Mouse (Mus musculus) neural tube, embryonic 12.5 days (tissue): ENCODE results near the gene Cyb561d1. TPM values are rescaled to one million over a fixed set of nuclear protein-coding genes. Genes with fewer than 3 reads are reported as not detected.

Source experiments
- ATAC-seq: fragments of 200-750 bp; cut with Nextera tagmentation; 2 replicates; pipeline ENCODE4 v1.8.0; 2017; ENCODE audit warnings: low read depth, mild to moderate bottlenecking, moderate TSS enrichment, moderate library complexity; ENCODE audit not compliant: low FRiP score
- H3K27ac ChIP-seq: fragments of 300-500 bp; sonication (generic); 2 replicates; pipeline ENCODE4 v1.5.1; 2016
- H3K27me3 ChIP-seq: fragments of 300-500 bp; sonication (generic); replicated peaks from 2 replicates; pipeline ENCODE4 v1.6.1; 2016; ENCODE audit warnings: mild to moderate bottlenecking
- H3K36me3 ChIP-seq: fragments of 300-500 bp; sonication (generic); 2 replicates; pipeline ENCODE4 v1.6.1; 2016; ENCODE audit warnings: mild to moderate bottlenecking
- H3K4me1 ChIP-seq: fragments of 300-500 bp; sonication (generic); 2 replicates; pipeline ENCODE4 v1.6.1; 2016
- H3K4me2 ChIP-seq: fragments of 300-500 bp; sonication (generic); replicated peaks from 2 replicates; pipeline ENCODE4 v1.6.1; 2016; ENCODE audit warnings: mild to moderate bottlenecking
- H3K4me3 ChIP-seq: fragments of 300-500 bp; sonication (generic); 2 replicates; pipeline ENCODE4 v1.5.1; 2016
- H3K9ac ChIP-seq: fragments of 300-500 bp; sonication (generic); 2 replicates; pipeline ENCODE4 v1.6.1; 2016; ENCODE audit warnings: mild to moderate bottlenecking
- H3K9me3 ChIP-seq: fragments of 300-500 bp; sonication (generic); 2 replicates; pipeline ENCODE4 v1.6.1; 2016; ENCODE audit warnings: mild to moderate bottlenecking
- WGBS: fragments of 180-500 bp; shearing (Covaris S2); methylation state at CpG from one replicate; pipeline ENCODE4 v1.1.7; 2016; 5-methylcytosine and 5-hydroxymethylcytosine counted together
- polyA plus RNA-seq: library from polyadenylated mRNA; unstranded; fragments of >200 nt; fragmentation: Nextera tagmentation; extraction: Ambion mirVana; gene quantifications from 2 replicates; pipeline ENCODE4 v1.2.1, GENCODE M21; 2016

Cyb561d1 gene
- polyA plus RNA-seq, 1 experiment from 2014 or later, result 6.0 TPM

DNA sequence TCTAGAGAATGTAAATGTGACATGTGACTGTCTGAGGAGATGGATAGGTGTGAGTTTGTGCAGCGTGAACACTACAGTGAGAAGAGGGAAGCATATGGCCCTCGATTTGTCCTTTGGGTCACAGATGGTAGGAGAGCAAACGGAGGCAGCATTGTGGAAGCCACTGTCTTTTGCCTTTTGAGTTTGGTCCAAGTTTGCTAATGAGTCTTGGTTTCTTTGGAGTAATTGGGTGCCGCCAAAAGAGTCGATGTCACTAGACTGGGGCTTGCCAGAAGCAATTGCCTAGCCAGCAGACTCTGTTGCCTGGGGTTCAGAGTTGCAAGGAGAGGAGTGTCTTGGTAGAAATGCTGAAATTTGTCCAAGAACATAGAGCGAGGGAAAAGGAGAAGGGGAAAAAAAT is 10.8 kb upstream of the Cyb561d1 start:
- Histone ChIP-seq H3K4me2 (peak overlapping the region; percentile 81; the same call in 1 of the 2 replicates), H3K4me1 (peaks cover 20% of the 10 kb centered on the region), H3K9me3 (no peaks in the 10 kb centered on the region), H3K36me3 (peaks cover 15% of the 10 kb centered on the region), H3K27ac (no peak overlapping the region), H3K9ac (no peak overlapping the region), H3K27me3 (no peaks in the 10 kb centered on the region), H3K4me3 (no peak overlapping the region)
- ATAC-seq, result no peak
- WGBS, result 81% methylated on average over 6 of the region's 6 CpGs

DNA sequence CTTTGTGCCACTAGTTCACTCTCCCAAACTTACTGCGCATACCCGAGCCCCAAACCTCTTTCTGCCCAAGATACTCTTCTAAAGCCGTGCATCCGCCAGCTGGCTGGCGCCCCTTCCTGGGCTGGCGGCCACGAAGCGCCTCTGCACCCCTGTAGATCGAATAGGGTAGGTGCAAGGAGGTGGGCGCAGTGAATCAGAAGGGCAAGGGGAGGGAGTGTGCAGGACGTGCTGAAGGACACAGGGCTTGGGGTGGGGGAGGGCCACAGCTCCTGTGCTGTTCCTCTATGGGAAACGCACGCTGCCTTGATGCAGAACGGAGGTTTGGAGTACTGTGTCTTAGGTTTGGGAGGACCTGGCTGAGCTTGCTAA is 9.7 kb upstream of the Cyb561d1 start, which contains the start of gene Atxn7l2:
Gene Atxn7l2, minus strand, starts transcription at position 164 of the 369 bp plus-strand sequence.
- Histone ChIP-seq H3K27ac (peak within 1 kb of the TSS; percentile 81), H3K9ac (peak within 1 kb of the TSS; percentile 83), H3K4me3 (peak within 1 kb of the TSS; percentile 65), H3K27me3 (no peaks in the 10 kb centered on the region), H3K9me3 (no peaks in the 10 kb centered on the region), H3K4me1 (peaks cover 20% of the 10 kb centered on the region), H3K36me3 (peaks cover 26% of the 10 kb centered on the region), H3K4me2 (peak within 1 kb of the TSS; percentile 81)
- ATAC-seq, result peak; percentile 90
- WGBS, result under 1% methylated on average over 14 of the region's 14 CpGs

DNA sequence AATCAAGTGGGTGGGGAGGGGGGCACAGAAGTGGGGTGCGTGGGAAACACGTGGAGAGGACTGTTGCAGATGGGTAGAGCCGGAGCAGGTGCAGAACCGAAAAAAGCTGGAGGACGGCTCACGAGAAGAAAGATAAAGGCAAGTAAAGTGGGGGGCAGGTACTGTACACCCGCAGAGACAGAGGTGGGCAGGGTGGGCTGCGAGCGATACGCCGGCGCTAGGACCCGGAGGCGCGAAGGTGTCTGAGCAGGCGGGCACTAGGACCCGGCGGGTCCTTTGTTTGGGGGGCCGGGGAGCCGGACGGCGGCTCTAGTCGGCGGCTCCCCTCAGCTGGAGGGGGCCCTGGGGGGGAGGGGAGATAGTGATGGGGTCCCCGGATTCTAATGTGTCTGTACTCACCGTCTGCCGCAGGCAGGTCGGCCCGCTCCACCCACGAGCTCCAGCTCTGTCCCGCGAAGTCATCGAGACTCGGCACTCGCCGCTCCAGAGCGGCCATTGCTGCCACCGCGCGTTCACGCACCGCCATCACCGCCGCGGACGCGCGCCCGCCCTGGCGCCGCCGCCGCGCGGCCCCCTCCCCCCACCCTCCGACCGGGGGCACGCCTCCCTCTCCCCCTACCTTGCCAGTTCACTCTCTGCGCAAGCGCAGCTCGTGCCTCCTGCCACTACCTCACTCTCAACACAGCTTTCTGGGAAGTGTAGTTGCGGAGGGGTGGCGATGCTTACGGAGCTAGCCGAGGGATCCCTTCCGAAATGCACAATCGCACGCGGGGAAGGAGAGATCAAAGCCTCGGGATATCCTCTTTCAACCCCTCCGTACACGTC is 9.1 kb upstream of the Cyb561d1 start:
- WGBS, result under 1% methylated on average over 71 of the region's 72 CpGs
- H3K27ac ChIP-seq, result peak overlapping the region; percentile 81
- no peaks in the 10 kb centered on the region for H3K27me3 ChIP-seq
- H3K36me3 ChIP-seq, result peaks cover 32% of the 10 kb centered on the region
- peak overlapping the region; percentile 83 for H3K9ac ChIP-seq
- H3K4me2 ChIP-seq, result peak overlapping the region; percentile 81
- peak overlapping the region; percentile 65 for H3K4me3 ChIP-seq
- peak; percentile 96 for ATAC-seq
- peaks cover 20% of the 10 kb centered on the region for H3K4me1 ChIP-seq
- no peaks in the 10 kb centered on the region for H3K9me3 ChIP-seq

DNA sequence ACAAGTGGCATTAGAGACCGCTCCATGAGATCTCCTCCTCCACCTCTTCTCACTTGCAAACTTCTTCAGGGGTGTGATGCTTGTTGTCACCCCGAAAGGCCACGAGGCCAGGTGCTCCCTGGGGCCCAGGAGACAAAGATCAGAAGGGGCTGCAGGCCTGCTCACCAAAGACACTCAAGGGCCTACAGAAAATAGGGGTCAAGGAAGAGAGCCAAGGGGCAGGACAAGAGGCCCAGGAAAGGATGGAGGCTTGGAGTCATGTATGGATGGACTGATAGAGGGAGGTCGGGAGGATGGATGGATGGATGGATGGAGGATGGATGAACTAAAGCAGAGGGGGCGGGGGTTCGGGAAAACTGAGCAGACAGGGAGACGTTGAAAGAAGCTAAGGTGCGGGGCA is 8.5 kb upstream of the Cyb561d1 start:
- H3K27me3 ChIP-seq, result no peaks in the 10 kb centered on the region
- H3K27ac ChIP-seq, result peak overlapping the region; percentile 81; the same call in 1 of the 2 replicates
- H3K4me2 ChIP-seq, result peak overlapping the region; percentile 81
- peak overlapping the region; percentile 65 for H3K4me3 ChIP-seq
- WGBS, result 10% methylated on average over 8 of the region's 8 CpGs
- no peaks in the 10 kb centered on the region for H3K9me3 ChIP-seq
- ATAC-seq, result peak; percentile 1
- H3K36me3 ChIP-seq, result peaks cover 39% of the 10 kb centered on the region
- peaks cover 20% of the 10 kb centered on the region for H3K4me1 ChIP-seq
- H3K9ac ChIP-seq, result peak overlapping the region; percentile 83

DNA sequence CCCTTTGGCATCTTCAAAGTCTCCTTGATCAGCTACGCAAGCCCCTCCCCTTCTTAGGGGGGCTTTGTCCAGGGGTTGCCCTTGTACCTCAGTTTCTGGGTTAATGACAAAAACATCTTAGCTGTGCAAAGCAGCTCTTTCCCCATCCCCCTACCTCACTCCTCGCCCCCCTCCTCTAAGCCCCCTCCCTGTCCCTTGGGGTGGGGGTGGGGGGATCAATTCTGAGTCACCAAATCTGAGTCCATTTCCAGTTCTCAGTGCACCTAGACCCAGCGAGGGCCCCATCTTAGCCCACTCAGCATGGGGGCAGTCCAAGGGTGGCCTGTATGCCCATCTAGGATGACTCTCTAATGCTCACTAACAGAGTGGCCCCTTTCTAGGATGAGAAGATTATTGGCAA is 8.0 kb upstream of the Cyb561d1 start:
- H3K27me3 ChIP-seq, result no peaks in the 10 kb centered on the region
- H3K4me2 ChIP-seq, result peak overlapping the region; percentile 81
- no peak for ATAC-seq
- 68% methylated on average over 3 of the region's 3 CpGs for WGBS
- H3K4me3 ChIP-seq, result peak overlapping the region; percentile 65
- H3K9me3 ChIP-seq, result no peaks in the 10 kb centered on the region
- H3K9ac ChIP-seq, result peak overlapping the region; percentile 83
- H3K27ac ChIP-seq, result no peak overlapping the region
- peaks cover 43% of the 10 kb centered on the region for H3K36me3 ChIP-seq
- H3K4me1 ChIP-seq, result peaks cover 22% of the 10 kb centered on the region

DNA sequence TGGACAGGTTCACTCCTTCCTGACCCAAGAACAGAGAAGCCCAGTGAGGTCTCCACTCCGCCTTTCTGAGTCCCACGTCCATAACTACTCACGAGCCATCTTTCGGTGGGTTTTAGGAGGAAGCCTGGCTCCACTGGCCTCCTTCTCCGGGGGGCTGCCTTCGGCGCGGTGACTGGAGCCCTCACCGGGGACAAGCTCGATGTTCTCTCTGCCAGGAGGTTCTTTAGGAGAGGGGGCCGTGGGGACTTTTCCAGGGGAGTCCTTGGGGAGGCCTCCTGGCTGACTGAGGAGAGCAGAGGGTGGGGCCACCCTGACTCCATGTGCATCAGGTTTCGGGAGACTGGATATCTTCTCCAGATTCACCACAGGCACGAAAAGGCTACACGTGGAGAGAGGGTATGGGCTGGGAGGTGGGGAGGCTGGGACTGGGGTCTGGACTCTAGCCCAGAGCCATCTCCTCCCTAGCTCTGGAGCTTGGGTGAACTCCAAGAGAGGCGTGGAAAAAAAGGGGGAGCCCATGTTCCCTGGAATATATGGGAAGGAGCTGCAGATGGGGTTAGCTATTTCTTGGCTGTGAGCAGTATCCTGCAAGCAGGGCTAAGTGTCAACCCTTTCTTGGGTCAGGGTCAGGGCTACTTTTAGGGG is 5.8 kb upstream of the Cyb561d1 start:
- Histone ChIP-seq H3K4me3 (no peak overlapping the region), H3K9ac (no peak overlapping the region), H3K27ac (no peak overlapping the region), H3K4me2 (no peak overlapping the region), H3K27me3 (no peaks in the 10 kb centered on the region), H3K4me1 (peaks cover 33% of the 10 kb centered on the region), H3K9me3 (no peaks in the 10 kb centered on the region), H3K36me3 (peaks cover 63% of the 10 kb centered on the region)
- ATAC-seq, result no peak
- 90% methylated on average over 15 of the region's 15 CpGs for WGBS

DNA sequence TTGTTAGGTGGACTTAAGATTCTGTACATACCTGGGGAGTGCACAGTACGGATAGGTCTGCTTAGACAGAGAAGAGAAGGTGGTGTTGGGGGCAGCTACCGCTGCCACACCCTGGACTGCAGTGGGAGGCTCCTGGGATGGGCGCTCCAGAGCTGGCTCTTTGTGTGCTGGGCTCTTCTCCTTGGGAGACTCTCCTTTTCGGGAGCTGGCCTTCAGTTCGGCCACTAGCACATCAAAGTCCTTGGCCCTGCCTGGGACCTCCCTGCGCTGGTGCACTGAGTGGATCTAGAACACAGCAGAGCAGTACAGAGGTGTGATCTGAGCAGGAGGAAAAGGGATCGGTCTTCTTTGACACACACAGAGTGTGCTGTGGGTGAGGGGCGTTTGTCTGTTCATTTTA is 4.6 kb upstream of the Cyb561d1 start:
- H3K4me2 ChIP-seq, result no peak overlapping the region
- no peaks in the 10 kb centered on the region for H3K27me3 ChIP-seq
- H3K4me1 ChIP-seq, result peaks cover 44% of the 10 kb centered on the region
- H3K9ac ChIP-seq, result no peak overlapping the region
- H3K4me3 ChIP-seq, result no peak overlapping the region
- peaks cover 66% of the 10 kb centered on the region for H3K36me3 ChIP-seq
- H3K27ac ChIP-seq, result no peak overlapping the region
- no peak for ATAC-seq
- WGBS, result 90% methylated on average over 8 of the region's 8 CpGs
- H3K9me3 ChIP-seq, result no peaks in the 10 kb centered on the region

DNA sequence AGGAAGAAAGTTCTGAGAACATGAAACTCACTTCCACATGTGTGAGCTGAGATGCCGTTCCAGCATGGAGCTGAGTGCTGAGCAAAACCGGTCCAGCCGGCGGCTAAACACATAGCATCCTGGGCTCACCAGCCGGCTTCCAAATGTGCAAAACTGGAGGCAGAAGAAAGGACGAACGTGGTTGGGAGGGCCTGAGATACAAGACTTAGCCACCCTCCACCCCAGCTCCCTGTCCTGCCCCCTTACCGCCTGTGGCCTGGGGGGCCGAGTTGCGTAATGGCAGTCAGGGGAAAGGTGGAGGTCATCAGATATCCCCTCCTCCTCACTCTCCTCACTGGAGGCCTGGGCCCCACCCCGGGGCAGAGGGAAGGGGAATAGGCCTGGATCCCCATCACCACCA is 3.5 kb upstream of the Cyb561d1 start:
- no peak for ATAC-seq
- H3K9ac ChIP-seq, result no peak overlapping the region
- peaks cover 66% of the 10 kb centered on the region for H3K36me3 ChIP-seq
- H3K27me3 ChIP-seq, result no peaks in the 10 kb centered on the region
- H3K9me3 ChIP-seq, result no peaks in the 10 kb centered on the region
- 88% methylated on average over 11 of the region's 11 CpGs for WGBS
- peaks cover 50% of the 10 kb centered on the region for H3K4me1 ChIP-seq
- no peak overlapping the region for H3K27ac ChIP-seq
- H3K4me3 ChIP-seq, result no peak overlapping the region
- H3K4me2 ChIP-seq, result no peak overlapping the region

DNA sequence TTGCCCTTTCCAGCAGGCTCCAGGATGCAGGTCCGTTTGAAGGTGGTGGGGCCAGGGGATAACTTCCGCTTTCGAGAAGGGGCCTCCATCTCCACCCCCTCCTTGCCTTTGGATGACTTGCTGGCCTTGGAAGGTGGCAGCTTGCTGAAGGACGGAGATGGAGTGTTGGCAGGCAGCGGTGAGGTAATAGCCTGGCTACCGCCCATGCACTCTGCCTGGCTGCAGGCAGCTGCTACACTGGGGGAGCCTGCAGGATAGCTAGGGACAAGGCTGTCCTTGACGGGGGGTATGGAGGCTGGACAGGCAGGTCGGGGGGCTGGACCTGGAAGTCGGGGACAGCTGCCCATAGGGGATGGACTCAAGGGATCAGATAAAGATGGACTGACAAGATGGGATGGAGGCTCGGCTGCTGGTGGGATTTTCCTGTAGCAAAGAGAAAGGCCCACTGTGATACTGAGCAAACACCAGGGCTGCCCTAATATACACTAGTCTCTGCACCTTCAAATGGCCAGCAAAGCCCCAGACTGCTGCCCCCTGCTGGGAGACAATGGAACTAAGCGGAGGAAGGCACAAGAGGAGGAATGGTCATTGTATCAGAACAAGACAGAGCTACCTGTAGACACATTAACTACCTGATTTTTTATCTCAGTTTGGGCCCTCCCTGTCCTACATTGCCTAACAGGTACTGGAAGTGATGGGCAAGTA is 2.8 kb upstream of the Cyb561d1 start:
- H3K4me2 ChIP-seq, result no peak overlapping the region
- peaks cover 73% of the 10 kb centered on the region for H3K36me3 ChIP-seq
- no peaks in the 10 kb centered on the region for H3K9me3 ChIP-seq
- H3K4me3 ChIP-seq, result no peak overlapping the region
- peaks cover 43% of the 10 kb centered on the region for H3K4me1 ChIP-seq
- ATAC-seq, result no peak
- H3K9ac ChIP-seq, result no peak overlapping the region
- H3K27me3 ChIP-seq, result no peaks in the 10 kb centered on the region
- 84% methylated on average over 11 of the region's 11 CpGs for WGBS
- no peak overlapping the region for H3K27ac ChIP-seq

DNA sequence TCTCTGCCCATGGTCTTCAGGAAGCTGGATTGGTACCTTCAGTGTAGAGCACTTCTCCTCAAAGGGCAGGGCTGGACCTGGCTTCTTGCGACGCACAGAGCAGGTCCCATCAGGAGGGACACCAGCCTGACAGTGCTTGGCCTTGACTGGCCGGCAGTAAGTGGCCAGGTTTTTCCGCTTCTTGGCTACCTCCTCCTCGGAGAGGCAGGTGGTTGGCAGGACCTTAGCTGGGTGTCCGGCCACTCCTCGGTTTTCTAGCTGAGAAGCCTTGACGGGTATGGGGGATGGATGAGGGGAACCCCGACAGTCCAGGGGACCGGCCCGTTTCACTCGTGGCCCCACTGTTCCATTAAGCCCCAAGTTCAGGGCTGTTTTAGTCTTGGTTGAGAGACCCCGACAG is 2.2 kb upstream of the Cyb561d1 start:
- WGBS, result 95% methylated on average over 13 of the region's 13 CpGs
- Histone ChIP-seq H3K4me3 (no peak overlapping the region), H3K36me3 (peaks cover 74% of the 10 kb centered on the region), H3K4me1 (peaks cover 38% of the 10 kb centered on the region), H3K9me3 (no peaks in the 10 kb centered on the region), H3K27me3 (no peaks in the 10 kb centered on the region), H3K4me2 (no peak overlapping the region), H3K9ac (no peak overlapping the region), H3K27ac (no peak overlapping the region)
- ATAC-seq, result no peak

DNA sequence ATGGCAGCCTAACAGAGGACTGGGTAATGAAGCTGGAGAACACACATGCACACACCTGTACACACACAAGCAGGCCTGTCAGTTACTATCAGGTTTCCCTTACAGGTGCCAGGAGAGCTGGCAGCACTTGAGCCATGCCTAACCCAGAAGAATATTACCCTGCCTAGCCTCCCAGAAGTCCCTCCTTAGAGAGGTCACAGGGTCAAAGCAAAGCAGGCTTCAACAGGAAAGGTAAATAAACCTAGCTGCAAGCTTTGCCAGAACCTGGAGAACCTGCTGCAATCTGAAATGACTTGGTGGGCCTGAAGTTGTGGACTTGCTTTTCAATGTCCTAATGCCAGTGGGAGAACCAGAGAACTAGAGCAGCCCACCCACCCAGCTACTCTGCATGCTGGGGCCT is 1.5 kb upstream of the Cyb561d1 start:
- Histone ChIP-seq H3K9ac (no peak overlapping the region), H3K4me2 (no peak overlapping the region), H3K9me3 (no peaks in the 10 kb centered on the region), H3K36me3 (peaks cover 67% of the 10 kb centered on the region), H3K4me3 (no peak overlapping the region), H3K4me1 (peaks cover 34% of the 10 kb centered on the region; the same call in 1 of the 2 replicates), H3K27ac (no peak overlapping the region), H3K27me3 (no peaks in the 10 kb centered on the region)
- no peak for ATAC-seq

DNA sequence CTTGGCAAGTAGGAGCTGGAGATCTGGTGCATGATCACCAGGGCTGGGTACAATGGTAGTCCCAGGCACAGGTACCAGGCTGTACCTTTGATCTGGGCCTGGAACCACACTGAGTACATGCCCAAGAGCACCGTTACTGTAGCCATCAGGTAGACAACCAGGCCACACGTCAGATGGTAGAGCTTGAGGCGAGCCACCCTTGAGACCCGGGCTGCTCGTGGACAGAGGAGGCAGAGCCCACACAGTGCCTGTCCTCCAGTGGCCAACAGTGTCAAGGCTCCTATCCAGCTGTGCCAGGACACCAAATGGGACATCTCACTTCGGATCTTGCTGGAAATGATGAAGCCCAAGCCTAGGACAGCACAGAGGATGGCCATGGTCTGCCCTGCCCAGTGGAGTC is 1.8 kb downstream of the Cyb561d1 start:
- 95% methylated on average over 6 of the region's 6 CpGs for WGBS
- ATAC-seq, result no peak
- Histone ChIP-seq H3K4me3 (no peak overlapping the region), H3K4me2 (peak overlapping the region; percentile 70; the same call in 1 of the 2 replicates), H3K9ac (no peak overlapping the region), H3K27me3 (no peaks in the 10 kb centered on the region), H3K4me1 (peaks cover 61% of the 10 kb centered on the region), H3K27ac (no peak overlapping the region), H3K9me3 (no peaks in the 10 kb centered on the region), H3K36me3 (peaks cover 34% of the 10 kb centered on the region)
